ENCODE assay signal across 8 mouse cellular contexts in the genomic region with DNA sequence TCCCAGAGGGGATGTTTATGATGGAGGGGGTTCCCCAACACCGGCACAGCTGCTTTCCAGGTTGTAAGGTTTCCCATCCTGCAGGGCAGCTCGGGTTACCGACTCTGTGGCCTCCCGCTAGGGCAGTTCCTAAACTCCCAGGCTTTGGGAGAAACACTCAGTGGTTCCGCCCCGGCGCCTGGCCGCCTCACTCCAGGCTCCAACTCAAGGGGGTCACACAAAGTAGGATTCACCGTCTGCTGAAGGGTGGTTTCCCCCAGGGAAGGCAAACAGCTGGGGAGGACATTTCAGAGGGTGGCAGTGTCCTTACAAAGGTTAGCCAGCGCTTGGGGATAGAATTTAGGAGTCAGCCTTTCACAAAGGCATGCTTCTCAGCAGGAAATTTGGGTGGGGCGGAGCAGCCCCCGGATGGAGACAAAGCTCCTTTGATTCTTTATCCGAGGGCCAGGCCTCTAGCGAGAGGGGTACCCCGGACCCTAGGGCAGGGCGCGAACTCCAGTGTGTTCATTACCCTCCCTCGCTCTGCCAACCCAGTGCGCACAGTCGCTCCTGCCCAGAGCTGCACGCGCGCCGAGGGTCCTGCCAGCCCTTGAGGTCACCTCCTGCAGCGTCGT. TPM values are rescaled to one million over a fixed set of nuclear protein-coding genes. Genes with fewer than 3 reads are reported as not detected.
A peak's percentile ranks its signal among the peaks of the same experiment; 100 is the strongest.
DNase-seq lines count a peak whose midpoint lies in the region; ATAC-seq and TF ChIP-seq lines count a peak whose summit lies in the region.

No protein-coding gene starts in this region.

- WGBS in forebrain, embryonic 11.5 days = 2% methylated on average over 26 of the region's 26 CpGs
- under 1% methylated on average over 26 of the region's 26 CpGs for WGBS in hindbrain, embryonic 11.5 days
- 2% methylated on average over 26 of the region's 26 CpGs for WGBS in lung, postnatal 0 days

- H3K9me3 ChIP-seq in forebrain, embryonic 11.5 days (ENCODE audit: control insufficient read depth, low read length) = no peaks in the 10 kb centered on the region
- no peaks in the 10 kb centered on the region for H3K9me3 ChIP-seq in hindbrain, embryonic 11.5 days (ENCODE audit: control insufficient read depth, low read length)
- H3K9me3 ChIP-seq in lung, postnatal 0 days (ENCODE audit: low read length) = no peaks in the 10 kb centered on the region

- no peak overlapping the region for H3K27ac ChIP-seq in left cerebral cortex, adult 2 months
- H3K27ac ChIP-seq in forebrain, embryonic 11.5 days (ENCODE audit: low read depth, low read length) = peak overlapping the region; percentile 43; the same call in 1 of the 2 replicates
- H3K27ac ChIP-seq in hindbrain, embryonic 11.5 days (ENCODE audit: low read depth, low read length) = peak overlapping the region; percentile 58
- H3K27ac ChIP-seq in lung, postnatal 0 days (ENCODE audit: low read length) = peak overlapping the region; percentile 65; the same call in 1 of the 2 replicates

- peaks cover 17% of the 10 kb centered on the region; the same call in 1 of the 2 replicates for H3K4me1 ChIP-seq in forebrain, embryonic 11.5 days (replicated peaks; ENCODE audit: control insufficient read depth, insufficient read depth, low read length)
- peaks cover 10% of the 10 kb centered on the region for H3K4me1 ChIP-seq in hindbrain, embryonic 11.5 days (replicated peaks; ENCODE audit: control insufficient read depth, insufficient read depth, low read length)
- 0 out of 2 replicates have a peak, but pooled peaks cover 4% of the 10 kb centered on the region for H3K4me1 ChIP-seq in lung, postnatal 0 days (ENCODE audit: insufficient read depth, low read depth, low read length)

- peak overlapping the region; percentile 85 for H3K4me2 ChIP-seq in forebrain, embryonic 11.5 days (ENCODE audit: low read depth, low read length, severe bottlenecking)
- H3K4me2 ChIP-seq in hindbrain, embryonic 11.5 days (replicated peaks; ENCODE audit: low read depth, low read length) = peak overlapping the region; percentile 88
- H3K4me2 ChIP-seq in lung, postnatal 0 days (replicated peaks; ENCODE audit: low read depth, low read length) = peak overlapping the region; percentile 75

- no peaks in the 10 kb centered on the region for H3K36me3 ChIP-seq in forebrain, embryonic 11.5 days (ENCODE audit: control insufficient read depth, insufficient read depth, low read length)
- no peaks in the 10 kb centered on the region for H3K36me3 ChIP-seq in hindbrain, embryonic 11.5 days (ENCODE audit: control insufficient read depth, insufficient read depth, low read length)
- no peaks in the 10 kb centered on the region for H3K36me3 ChIP-seq in lung, postnatal 0 days (ENCODE audit: insufficient read depth, low read length)

- no peak for TF ChIP-seq EP300 in lung, postnatal 0 days (IDR thresholded peaks at IDR 0.05)

- DNase-seq in left cerebral cortex, adult 2 months (ENCODE audit: extremely low spot score in 1 of 2, low spot score in 2 of 2) = no peak
- no peak for DNase-seq in left cerebral cortex, postnatal 36 days (ENCODE audit: low spot score in 2 of 2)
- DNase-seq in forebrain, embryonic 11.5 days (ENCODE audit: low spot score) = peak; percentile 69
- peak; percentile 59 for DNase-seq in hindbrain, embryonic 11.5 days (ENCODE audit: low spot score)
- DNase-seq in lung, postnatal 0 days (ENCODE audit: low spot score) = no peak
- peak; percentile 52 for DNase-seq in testis, postnatal 10 days (ENCODE audit: low spot score)
- no peak for DNase-seq in layer of hippocampus, adult 11-12 months (ENCODE audit: low spot score)
- DNase-seq in cerebellum, adult 11-12 months = no peak

- H3K9ac ChIP-seq in forebrain, embryonic 11.5 days (ENCODE audit: low read length) = peak overlapping the region; percentile 32; the same call in 1 of the 2 replicates
- no peak overlapping the region; the same call in 1 of the 2 replicates for H3K9ac ChIP-seq in hindbrain, embryonic 11.5 days (ENCODE audit: low read depth, low read length)
- H3K9ac ChIP-seq in lung, postnatal 0 days (replicated peaks; ENCODE audit: low read depth) = no peak overlapping the region

- peaks cover 8% of the 10 kb centered on the region for H3K27me3 ChIP-seq in forebrain, embryonic 11.5 days (ENCODE audit: control insufficient read depth, insufficient read depth, low read length)
- peaks cover 12% of the 10 kb centered on the region for H3K27me3 ChIP-seq in hindbrain, embryonic 11.5 days (ENCODE audit: control insufficient read depth, insufficient read depth, low read length)
- H3K27me3 ChIP-seq in lung, postnatal 0 days (replicated peaks; ENCODE audit: insufficient read depth, low read length) = peaks cover 5% of the 10 kb centered on the region; the same call in 1 of the 2 replicates

- no peak for TF ChIP-seq CTCF in left cerebral cortex, adult 2 months (IDR thresholded peaks at IDR 0.05)
- TF ChIP-seq CTCF in lung, postnatal 0 days (IDR thresholded peaks at IDR 0.05) = no peak

- peak overlapping the region; percentile 49 for H3K4me3 ChIP-seq in left cerebral cortex, adult 2 months
- peak overlapping the region; percentile 46 for H3K4me3 ChIP-seq in forebrain, embryonic 11.5 days (ENCODE audit: low read depth, low read length)
- H3K4me3 ChIP-seq in hindbrain, embryonic 11.5 days (ENCODE audit: low read depth, low read length) = peak overlapping the region; percentile 49
- peak overlapping the region; percentile 54 for H3K4me3 ChIP-seq in lung, postnatal 0 days (ENCODE audit: low read depth, low read length)

- intact Hi-C loops in left cerebral cortex, adult 2 months (cut with DNase I) = loop anchor here (5.0 kb wide), 3 partner anchors 33 to 67 kb away; no protein-coding TSS in a partner anchor
- intact Hi-C loops in left cerebral cortex, postnatal 36 days (cut with DNase I) = no loop called here

- peak; percentile 77 for ATAC-seq in forebrain, embryonic 11.5 days (replicated peaks; ENCODE audit: low FRiP score)
- ATAC-seq in hindbrain, embryonic 11.5 days (ENCODE audit: low FRiP score) = peak; percentile 84
- peak; percentile 1; the same call in 1 of the 2 replicates for ATAC-seq in lung, postnatal 0 days

RNA-seq across cellular contexts. Expression of gene Nid2, which starts 0.5 kb away (rescaled TPM):
- 1 to 10 TPM; 2.3 to 2.6 TPM for total RNA-seq in left cerebral cortex, adult 2 months (2021)
- 1 to 10 TPM; 1.9 to 2.5 TPM for total RNA-seq in left cerebral cortex, postnatal 36 days (2021)
- polyA plus RNA-seq in forebrain, embryonic 11.5 days (2014; fragmentation: Nextera tagmentation; extraction: Ambion mirVana) = 45.2 and 46.6 TPM in 2 replicates
- 32.9 and 34.6 TPM in 2 replicates for polyA plus RNA-seq in hindbrain, embryonic 11.5 days (2014; fragmentation: Nextera tagmentation; extraction: Ambion mirVana)
- 39.0 and 40.4 TPM in 2 replicates for polyA plus RNA-seq in lung, postnatal 0 days (2015; fragmentation: Nextera tagmentation; extraction: Ambion mirVana)

Comparison
In these comparisons a context has a peak if more than half of its experiments do, and no peak if none do; other contexts are left out.
1. DNase-seq: peak in forebrain, embryonic 11.5 days (single experiment), hindbrain, embryonic 11.5 days (single experiment) and testis, postnatal 10 days (single experiment); none in left cerebral cortex, adult 2 months (0 of 2), left cerebral cortex, postnatal 36 days (0 of 2), lung, postnatal 0 days (single experiment), layer of hippocampus, adult 11-12 months (single experiment) and cerebellum, adult 11-12 months (single experiment).
2. ATAC-seq: peak in every context shown above with its lines; median percentile 84 in hindbrain, embryonic 11.5 days; 77 in forebrain, embryonic 11.5 days; 1 in lung, postnatal 0 days.
3. Peak in every context shown above with its lines, with median percentiles within 50 percentile points of each other: H3K4me3 ChIP-seq and H3K4me2 ChIP-seq.